Mouse (Mus musculus) limb, embryonic 13.5 days (tissue): ENCODE results near the gene Wdfy4. TPM values are rescaled to one million over a fixed set of nuclear protein-coding genes. Genes with fewer than 3 reads are reported as not detected.

Experiments
- ATAC-seq: fragments of 200-750 bp; cut with Nextera tagmentation; 2 replicates; pipeline ENCODE4 v1.8.0; 2017; ENCODE audit warnings: low read depth, moderate number of reproducible peaks, moderate TSS enrichment; ENCODE audit not compliant: low FRiP score
- H3K27ac ChIP-seq: fragments of 300-500 bp; sonication (generic); 2 replicates; pipeline ENCODE4 v1.5.1; 2015; ENCODE audit warnings: inconsistent platforms, mild to moderate bottlenecking, moderate library complexity
- H3K27me3 ChIP-seq: fragments of 300-500 bp; sonication (generic); 2 replicates; pipeline ENCODE4 v1.6.1; 2015; ENCODE audit warnings: mild to moderate bottlenecking, inconsistent platforms
- H3K36me3 ChIP-seq: fragments of 300-500 bp; sonication (generic); 2 replicates; pipeline ENCODE4 v1.6.1; 2015; ENCODE audit warnings: inconsistent platforms, mild to moderate bottlenecking, moderate library complexity
- H3K4me1 ChIP-seq: fragments of 300-500 bp; sonication (generic); 2 replicates; pipeline ENCODE4 v1.6.1; 2015; ENCODE audit warnings: inconsistent platforms
- H3K4me2 ChIP-seq: fragments of 300-500 bp; sonication (generic); replicated peaks from 2 replicates; pipeline ENCODE4 v1.6.1; 2015; ENCODE audit warnings: inconsistent platforms, mild to moderate bottlenecking, moderate library complexity
- H3K4me3 ChIP-seq: fragments of 300-500 bp; sonication (generic); 2 replicates; pipeline ENCODE4 v1.5.1; 2015; ENCODE audit warnings: moderate library complexity, mild to moderate bottlenecking, inconsistent platforms
- H3K9ac ChIP-seq: fragments of 300-500 bp; sonication (generic); 2 replicates; pipeline ENCODE4 v1.6.1; 2015; ENCODE audit warnings: mild to moderate bottlenecking, inconsistent platforms
- H3K9me3 ChIP-seq: fragments of 300-500 bp; sonication (generic); 2 replicates; pipeline ENCODE4 v1.6.1; 2016; ENCODE audit warnings: inconsistent platforms
- WGBS: fragments of 180-500 bp; shearing (Covaris S2); methylation state at CpG from one replicate; pipeline ENCODE4 v1.1.7; 2015; 5-methylcytosine and 5-hydroxymethylcytosine counted together
- polyA plus RNA-seq: library from polyadenylated mRNA; unstranded; fragments of >200 nt; fragmentation: Nextera tagmentation; extraction: Ambion mirVana; gene quantifications from 2 replicates; pipeline ENCODE4 v1.2.1, GENCODE M21; 2015

The Wdfy4 gene
- polyA plus RNA-seq, 1 experiment from 2014 or later = 0.23 TPM

DNA sequence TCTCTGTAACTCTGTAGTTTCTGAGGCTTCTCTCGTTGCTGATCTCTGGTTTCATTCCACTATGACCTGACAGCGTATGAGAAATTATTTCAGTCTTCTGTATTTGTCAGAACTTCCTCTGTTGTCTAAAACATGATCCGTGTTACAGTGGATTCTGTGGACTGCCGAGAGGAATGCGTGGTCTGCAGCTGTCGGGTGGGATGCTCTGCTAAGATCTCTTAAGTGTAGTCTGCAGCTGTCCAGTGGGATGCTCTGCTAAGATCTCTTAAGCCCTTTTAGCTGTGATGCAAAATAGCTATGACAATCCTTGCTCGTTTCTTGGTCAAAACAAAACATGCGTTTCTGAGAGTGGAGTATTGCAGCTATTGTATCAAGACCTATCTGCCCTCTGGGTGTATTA, 25.5 kb upstream of the Wdfy4 start:
- Histone ChIP-seq H3K4me3 (no peak overlapping the region), H3K27ac (no peak overlapping the region), H3K27me3 (peaks cover 30% of the 10 kb centered on the region), H3K9ac (no peak overlapping the region), H3K4me1 (no peaks in the 10 kb centered on the region), H3K9me3 (no peaks in the 10 kb centered on the region), H3K36me3 (no peaks in the 10 kb centered on the region), H3K4me2 (no peak overlapping the region)
- WGBS = 73% methylated on average over 8 of the region's 8 CpGs
- ATAC-seq = no peak

GRCm38 (mm10) chr14:33208331-33208730, 23.0 kb upstream of the Wdfy4 start:
- H3K4me1 ChIP-seq = no peaks in the 10 kb centered on the region
- ATAC-seq = no peak
- 23% methylated on average over 5 of the region's 5 CpGs for WGBS
- no peak overlapping the region for H3K9ac ChIP-seq
- no peak overlapping the region for H3K27ac ChIP-seq
- H3K4me3 ChIP-seq = no peak overlapping the region
- no peak overlapping the region for H3K4me2 ChIP-seq
- no peaks in the 10 kb centered on the region for H3K36me3 ChIP-seq
- peaks cover 15% of the 10 kb centered on the region; the same call in 1 of the 2 replicates for H3K27me3 ChIP-seq
- no peaks in the 10 kb centered on the region for H3K9me3 ChIP-seq

- 8% methylated on average over 2 of the region's 2 CpGs for WGBS
- no peaks in the 10 kb centered on the region for H3K9me3 ChIP-seq
- no peak overlapping the region for H3K4me2 ChIP-seq
- no peak overlapping the region for H3K27ac ChIP-seq
- H3K4me3 ChIP-seq = no peak overlapping the region
- H3K9ac ChIP-seq = no peak overlapping the region
- peaks cover 9% of the 10 kb centered on the region; the same call in 1 of the 2 replicates for H3K27me3 ChIP-seq
- H3K4me1 ChIP-seq = no peaks in the 10 kb centered on the region
- no peaks in the 10 kb centered on the region for H3K36me3 ChIP-seq
- no peak for ATAC-seq
These were observed 21.7 kb upstream of the Wdfy4 start for GRCm38 (mm10) chr14:33207011-33207410.

DNA sequence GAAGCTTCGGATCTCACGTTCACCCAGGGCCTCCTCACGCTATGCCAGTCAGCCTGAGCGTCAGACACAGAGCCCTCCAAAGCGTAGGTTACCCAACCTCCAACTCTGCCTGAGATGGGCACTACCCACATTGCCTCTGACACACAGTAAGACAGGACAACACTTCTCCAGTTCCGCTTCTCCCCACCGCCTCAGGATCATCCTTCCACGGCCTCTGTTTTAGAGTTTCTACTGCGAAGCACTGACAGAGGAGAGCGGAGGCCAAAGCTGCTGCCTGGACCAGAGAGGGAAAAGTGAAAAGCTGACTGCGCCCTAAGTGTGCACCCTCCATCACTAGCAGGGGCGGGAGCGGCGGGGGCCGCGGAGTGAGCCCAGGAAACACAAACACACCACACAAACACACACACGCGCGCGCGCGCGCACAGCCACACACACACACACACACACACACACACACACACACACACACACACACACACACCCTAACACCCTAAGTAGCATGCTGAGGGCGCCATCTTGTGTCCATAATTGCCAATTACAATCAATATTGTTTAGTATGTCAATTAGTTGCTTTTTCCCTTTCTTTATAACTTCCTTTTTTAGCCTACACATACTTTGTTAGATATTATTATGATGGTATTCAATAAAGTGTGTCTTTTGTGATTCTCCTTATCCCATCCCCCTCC, 20.1 kb upstream of the Wdfy4 start:
- Histone ChIP-seq H3K4me1 (no peaks in the 10 kb centered on the region), H3K27ac (no peak overlapping the region), H3K36me3 (no peaks in the 10 kb centered on the region), H3K9me3 (no peaks in the 10 kb centered on the region), H3K9ac (no peak overlapping the region), H3K4me2 (peak overlapping the region; percentile 55), H3K27me3 (peaks cover 9% of the 10 kb centered on the region; the same call in 1 of the 2 replicates), H3K4me3 (peak overlapping the region; percentile 27)
- ATAC-seq = no peak
- 57% methylated on average over 12 of the region's 24 CpGs for WGBS

- Histone ChIP-seq H3K36me3 (no peaks in the 10 kb centered on the region), H3K27me3 (0 out of 2 replicates have a peak, but pooled peaks cover 5% of the 10 kb centered on the region), H3K4me1 (no peaks in the 10 kb centered on the region), H3K9ac (no peak overlapping the region), H3K4me2 (no peak overlapping the region), H3K9me3 (no peaks in the 10 kb centered on the region), H3K4me3 (no peak overlapping the region), H3K27ac (no peak overlapping the region)
- WGBS = 86% methylated on average over 14 of the region's 14 CpGs
- no peak for ATAC-seq
These were observed 18.5 kb upstream of the Wdfy4 start for GRCm38 (mm10) chr14:33203777-33204176.

- ATAC-seq = no peak
- Histone ChIP-seq H3K4me2 (no peak overlapping the region), H3K4me3 (no peak overlapping the region), H3K27ac (no peak overlapping the region), H3K9ac (no peak overlapping the region), H3K27me3 (0 out of 2 replicates have a peak, but pooled peaks cover 5% of the 10 kb centered on the region), H3K9me3 (no peaks in the 10 kb centered on the region), H3K36me3 (no peaks in the 10 kb centered on the region), H3K4me1 (no peaks in the 10 kb centered on the region)
- 84% methylated on average over 6 of the region's 6 CpGs for WGBS
These were observed 17.6 kb upstream of the Wdfy4 start for GRCm38 (mm10) chr14:33202885-33203284.

DNA sequence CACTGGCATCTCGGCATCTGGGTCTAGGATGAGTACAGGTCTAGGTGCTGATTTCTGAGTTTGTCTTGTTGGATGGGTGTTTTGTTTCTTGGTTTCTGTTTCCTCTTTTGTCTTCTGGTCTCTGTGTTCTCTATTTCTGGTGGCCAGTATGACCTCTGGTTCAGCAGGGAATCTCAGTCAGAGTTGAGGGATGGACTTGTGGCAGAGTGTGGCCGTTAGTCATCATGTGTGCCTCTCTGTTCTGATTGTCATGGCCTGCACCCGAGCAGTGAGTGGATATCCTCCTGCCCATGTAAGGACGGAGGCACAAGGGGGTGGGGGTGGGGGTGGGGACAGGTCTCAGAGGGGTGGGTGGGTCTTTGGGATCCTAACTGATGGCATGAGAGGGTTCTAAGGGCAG, 16.9 kb upstream of the Wdfy4 start:
- H3K9me3 ChIP-seq = no peaks in the 10 kb centered on the region
- 0 out of 2 replicates have a peak, but pooled peaks cover 5% of the 10 kb centered on the region for H3K27me3 ChIP-seq
- H3K4me3 ChIP-seq = no peak overlapping the region
- ATAC-seq = no peak
- no peaks in the 10 kb centered on the region for H3K36me3 ChIP-seq
- H3K9ac ChIP-seq = no peak overlapping the region
- no peak overlapping the region for H3K4me2 ChIP-seq
- 73% methylated on average over 4 of the region's 4 CpGs for WGBS
- H3K27ac ChIP-seq = no peak overlapping the region
- no peaks in the 10 kb centered on the region for H3K4me1 ChIP-seq

GRCm38 (mm10) chr14:33194241-33194640, 8.9 kb upstream of the Wdfy4 start:
- Histone ChIP-seq H3K27me3 (no peaks in the 10 kb centered on the region), H3K9me3 (no peaks in the 10 kb centered on the region), H3K4me1 (peaks cover 2% of the 10 kb centered on the region; the same call in 1 of the 2 replicates), H3K27ac (no peak overlapping the region), H3K4me2 (no peak overlapping the region), H3K36me3 (no peaks in the 10 kb centered on the region), H3K4me3 (no peak overlapping the region), H3K9ac (no peak overlapping the region)
- 74% methylated on average over 3 of the region's 3 CpGs for WGBS
- ATAC-seq = no peak

DNA sequence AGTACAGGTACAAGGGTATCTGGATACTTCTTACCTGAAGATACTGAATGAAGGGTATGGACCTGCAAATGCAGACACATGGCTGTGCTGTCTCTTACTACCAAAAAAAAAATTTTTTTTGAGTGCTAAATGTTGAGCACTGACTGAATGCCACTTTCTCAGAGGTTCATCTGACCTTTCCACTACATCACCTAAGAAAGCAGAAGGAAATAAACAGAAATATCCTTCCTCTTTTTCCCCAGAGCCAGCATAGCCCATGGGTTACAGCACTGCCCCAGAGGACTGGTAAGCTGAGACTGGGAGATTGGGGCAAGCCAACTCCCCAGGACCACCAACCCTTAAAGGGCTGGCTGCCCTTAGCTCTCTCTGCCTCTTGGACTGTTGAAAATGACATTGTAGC, 8.5 kb upstream of the Wdfy4 start:
- Histone ChIP-seq H3K27me3 (no peaks in the 10 kb centered on the region), H3K4me2 (no peak overlapping the region), H3K36me3 (no peaks in the 10 kb centered on the region), H3K4me1 (peaks cover 4% of the 10 kb centered on the region; the same call in 1 of the 2 replicates), H3K9me3 (no peaks in the 10 kb centered on the region), H3K4me3 (no peak overlapping the region), H3K9ac (no peak overlapping the region), H3K27ac (no peak overlapping the region)
- no peak for ATAC-seq

GRCm38 (mm10) chr14:33190646-33191045, 5.3 kb upstream of the Wdfy4 start:
- ATAC-seq = no peak
- WGBS = 78% methylated on average over 1 of the region's 1 CpGs
- no peaks in the 10 kb centered on the region for H3K36me3 ChIP-seq
- H3K4me3 ChIP-seq = no peak overlapping the region
- H3K27ac ChIP-seq = no peak overlapping the region
- no peaks in the 10 kb centered on the region for H3K27me3 ChIP-seq
- H3K4me1 ChIP-seq = peaks cover 4% of the 10 kb centered on the region; the same call in 1 of the 2 replicates
- no peak overlapping the region for H3K4me2 ChIP-seq
- H3K9ac ChIP-seq = no peak overlapping the region
- no peaks in the 10 kb centered on the region for H3K9me3 ChIP-seq

GRCm38 (mm10) chr14:33189849-33190423, 4.6 kb upstream of the Wdfy4 start:
- no peak overlapping the region for H3K4me2 ChIP-seq
- no peak overlapping the region for H3K9ac ChIP-seq
- no peak overlapping the region for H3K4me3 ChIP-seq
- H3K27me3 ChIP-seq = no peaks in the 10 kb centered on the region
- WGBS = 91% methylated on average over 21 of the region's 21 CpGs
- peaks cover 4% of the 10 kb centered on the region; the same call in 1 of the 2 replicates for H3K4me1 ChIP-seq
- no peaks in the 10 kb centered on the region for H3K36me3 ChIP-seq
- H3K9me3 ChIP-seq = no peaks in the 10 kb centered on the region
- no peak for ATAC-seq
- H3K27ac ChIP-seq = no peak overlapping the region

GRCm38 (mm10) chr14:33189230-33189629, 3.9 kb upstream of the Wdfy4 start:
- H3K27me3 ChIP-seq = no peaks in the 10 kb centered on the region
- H3K4me2 ChIP-seq = no peak overlapping the region
- ATAC-seq = no peak
- H3K4me3 ChIP-seq = no peak overlapping the region
- H3K27ac ChIP-seq = no peak overlapping the region
- no peaks in the 10 kb centered on the region for H3K9me3 ChIP-seq
- 55% methylated on average over 10 of the region's 10 CpGs for WGBS
- H3K4me1 ChIP-seq = peaks cover 4% of the 10 kb centered on the region; the same call in 1 of the 2 replicates
- H3K36me3 ChIP-seq = no peaks in the 10 kb centered on the region
- no peak overlapping the region for H3K9ac ChIP-seq
